Mouse (Mus musculus) regulatory T cell (primary cell): Measurements from ENCODE around the gene Olfr692.
"Not testable (repeated sequence)": the region's sequence is repeated elsewhere in the genome, so short reads cannot be mapped to it uniquely, and the experiment has no call there.

ENCODE experiments used
- in situ Hi-C: fragments of 300-600 bp; cut with MboI, MseI; formaldehyde crosslinking; loops from one replicate; pipeline ENCODE4 v1.15.1; 2025; ENCODE audit warnings: high pct_unique_total_duplicates

Olfr692 gene

DNA sequence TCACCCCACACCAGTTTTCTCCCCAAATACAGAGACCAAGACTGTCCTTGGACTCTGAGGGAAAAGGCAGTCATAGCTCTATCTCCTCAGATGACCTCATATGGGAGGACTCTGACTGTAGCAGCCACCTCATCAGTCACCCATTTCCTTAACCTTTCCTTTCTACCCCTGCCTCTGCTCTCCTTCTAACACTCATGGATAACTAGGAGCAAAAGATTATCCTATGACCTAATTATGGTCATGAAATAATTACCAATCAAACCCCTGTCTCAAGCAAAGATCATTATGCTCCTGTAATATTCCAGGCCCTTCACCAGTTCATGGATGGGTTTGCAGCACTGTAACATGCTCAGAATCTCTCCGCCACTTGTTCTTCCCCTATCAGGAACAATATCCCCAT, at the start of gene Olfr692:
TSS of gene Olfr692 (plus strand) at position 301 of the 400 bp plus-strand sequence.
- in situ Hi-C loops, result no loop called here

GRCm38 (mm10) chr7:105325302-105325701, 42.7 kb upstream of the Olfr692 start:
- in situ Hi-C loops, result loop anchor here (10.0 kb wide), 1 partner anchor 1429 kb away; the partner anchor contains the start of gene Olfr698

- in situ Hi-C loops, result no loop called here
Observed at GRCm38 (mm10) chr7:105334004-105334403, 34.0 kb upstream of the Olfr692 start, which contains the start of gene Olfr690. TSS of gene Olfr690 (minus strand) at chr7:105334104.

GRCm38 (mm10) chr7:105342170-105342569, 25.9 kb upstream of the Olfr692 start, which contains the start of gene Olfr691:
TSS of gene Olfr691 (minus strand) at chr7:105342270.
- in situ Hi-C loops, result no loop called here

GRCm38 (mm10) chr7:105342752-105343151, 25.3 kb upstream of the Olfr692 start:
- in situ Hi-C loops, result no loop called here

GRCm38 (mm10) chr7:105356064-105356463, 12.0 kb upstream of the Olfr692 start:
- in situ Hi-C loops, result not testable (repeated sequence)

GRCm38 (mm10) chr7:105356487-105356886, 11.5 kb upstream of the Olfr692 start:
- in situ Hi-C loops, result not testable (repeated sequence)

DNA sequence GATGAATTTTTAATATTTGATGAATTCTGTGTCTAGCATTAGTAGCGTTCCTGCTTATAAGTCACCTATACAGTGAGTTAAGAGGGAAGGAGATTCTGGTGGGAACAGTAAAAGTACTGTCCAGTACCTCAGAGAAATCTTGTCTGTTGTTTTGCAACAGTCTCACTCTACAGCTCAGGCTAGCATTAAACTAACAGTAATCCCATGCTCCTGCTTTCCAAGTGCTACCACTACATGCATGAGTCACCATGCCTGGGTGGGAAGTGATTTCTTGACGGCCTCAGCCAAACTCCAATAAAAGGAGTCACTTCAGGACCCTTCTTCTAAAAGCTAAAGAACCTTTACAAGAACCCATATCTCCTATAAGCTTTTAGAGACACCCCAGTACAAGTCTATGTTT, 6.3 kb upstream of the Olfr692 start:
- in situ Hi-C loops, result no loop called here

GRCm38 (mm10) chr7:105367268-105367667, 762 bp upstream of the Olfr692 start:
- in situ Hi-C loops, result no loop called here

GRCm38 (mm10) chr7:105368521-105368920, 491 bp downstream of the Olfr692 start:
- in situ Hi-C loops, result no loop called here

GRCm38 (mm10) chr7:105372912-105373311, 4.9 kb downstream of the Olfr692 start:
- in situ Hi-C loops, result no loop called here

DNA sequence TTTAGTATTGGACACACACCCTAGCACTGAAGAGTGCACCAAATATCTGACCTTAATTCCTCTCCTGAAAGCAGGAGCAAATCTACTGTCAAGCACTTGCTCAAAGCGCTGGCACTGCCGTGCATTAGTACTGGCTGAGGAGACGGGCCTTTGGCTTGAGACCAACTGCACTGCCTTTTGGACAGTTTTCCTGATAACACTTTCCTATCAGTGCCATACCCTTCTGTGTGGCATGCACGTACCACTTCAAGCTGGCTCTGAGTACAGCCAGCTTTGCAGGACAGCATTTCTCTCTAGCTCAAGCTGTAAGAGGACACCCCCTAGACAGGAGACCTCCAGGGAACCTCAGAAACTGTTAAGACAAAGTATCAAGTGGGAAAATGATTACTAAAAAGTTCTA, 5.5 kb downstream of the Olfr692 start:
- in situ Hi-C loops, result no loop called here

- in situ Hi-C loops, result no loop called here
Observed at GRCm38 (mm10) chr7:105373976-105374375, 5.9 kb downstream of the Olfr692 start.

DNA sequence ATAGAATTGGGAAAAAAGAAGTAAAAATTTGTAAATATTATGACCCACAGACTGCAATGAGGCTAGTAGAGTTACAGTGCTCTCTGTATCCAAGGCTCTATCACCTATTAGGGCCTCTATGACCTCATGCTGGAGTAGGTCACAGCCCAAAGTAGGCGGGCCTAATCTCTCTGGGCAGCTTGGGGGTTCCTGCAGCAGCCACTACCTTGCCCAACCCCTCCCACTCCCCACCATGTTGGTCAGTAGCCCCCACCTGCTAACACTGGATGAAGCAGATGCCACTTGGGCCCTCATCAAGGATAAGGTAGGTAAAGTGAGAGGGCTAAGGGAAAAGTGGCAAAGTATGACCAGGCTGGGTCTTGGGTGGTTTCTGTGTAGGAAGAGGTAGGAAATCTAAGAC, 6.8 kb downstream of the Olfr692 start, which contains the start of gene Gm5901:
TSS of gene Gm5901 (plus strand) at position 173 of the 400 bp plus-strand sequence.
- in situ Hi-C loops, result no loop called here

- in situ Hi-C loops, result no loop called here
Observed at GRCm38 (mm10) chr7:105380329-105380728, 12.3 kb downstream of the Olfr692 start.

DNA sequence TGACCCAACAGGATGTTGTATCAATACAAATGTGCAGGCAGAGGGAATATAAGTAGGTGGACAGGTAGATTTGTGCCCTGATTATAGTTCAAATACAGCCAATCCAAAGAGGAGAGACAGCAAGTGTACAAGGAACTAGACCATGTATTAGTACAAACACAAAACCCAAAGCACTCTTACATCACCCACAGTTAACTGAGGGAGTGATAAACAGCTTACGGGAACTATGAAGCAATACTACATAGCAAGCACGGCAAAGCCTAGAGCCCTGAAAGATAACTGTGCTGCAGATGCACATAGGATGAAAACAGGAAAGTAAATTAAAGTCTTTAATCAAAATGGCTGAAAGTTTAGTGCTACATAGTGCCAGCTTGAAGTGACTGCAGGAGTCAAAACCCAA, 19.7 kb downstream of the Olfr692 start:
- in situ Hi-C loops, result no loop called here

- in situ Hi-C loops, result no loop called here
Observed at GRCm38 (mm10) chr7:105390236-105390635, 22.2 kb downstream of the Olfr692 start.

- in situ Hi-C loops, result no loop called here
Observed at GRCm38 (mm10) chr7:105394606-105395005, 26.6 kb downstream of the Olfr692 start.

DNA sequence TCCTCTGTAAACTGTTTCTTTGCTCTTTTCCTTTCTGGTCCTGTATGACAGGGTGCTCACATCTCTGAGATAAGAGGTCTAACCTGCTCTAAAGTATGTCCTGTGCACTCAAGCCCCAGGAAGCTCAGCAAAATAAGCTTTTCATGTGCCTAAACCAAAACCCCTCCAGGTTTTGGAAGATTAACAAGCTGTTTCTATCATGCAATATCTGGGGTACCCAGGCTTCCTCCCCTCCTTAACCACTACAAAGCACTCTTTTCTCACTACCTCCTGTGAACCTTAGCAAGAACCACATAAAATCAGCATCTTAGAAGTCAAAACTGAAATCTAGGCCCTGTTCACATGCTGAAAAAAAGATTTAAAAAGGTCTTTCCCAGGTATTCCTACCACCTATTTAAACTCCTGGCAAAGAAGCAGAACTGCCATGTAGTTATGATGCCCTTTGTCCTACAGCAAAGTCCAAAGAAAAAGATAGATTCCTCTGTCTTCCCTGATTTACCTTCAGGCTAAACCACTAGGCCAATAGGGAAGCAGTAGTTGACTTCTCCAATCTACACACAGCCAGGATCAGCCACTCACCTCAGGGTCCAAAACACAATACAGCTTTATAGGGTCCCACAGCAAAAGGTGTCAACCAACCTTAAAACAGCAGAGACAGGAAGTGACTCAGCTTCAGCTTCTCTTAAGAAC, 27.2 kb downstream of the Olfr692 start:
- in situ Hi-C loops, result no loop called here

DNA sequence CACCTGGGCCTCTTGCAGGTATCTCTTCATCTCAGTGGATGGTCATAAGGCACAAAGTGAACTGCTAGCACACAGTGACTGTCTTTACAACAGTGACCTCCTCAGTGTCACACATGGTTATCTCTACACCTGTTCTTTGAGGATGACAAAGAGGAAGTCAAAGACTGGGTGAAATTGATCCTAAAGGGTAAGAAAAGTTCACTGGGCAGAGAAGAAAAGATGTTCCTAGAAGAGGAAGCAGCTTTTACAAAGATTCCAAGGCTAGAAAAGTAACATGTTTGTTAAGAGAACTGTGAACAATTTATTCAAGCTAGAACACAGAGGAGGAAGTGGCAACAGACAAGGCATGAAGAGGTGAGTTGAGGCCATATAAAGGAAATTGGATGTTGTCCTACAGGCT, 28.1 kb downstream of the Olfr692 start:
- in situ Hi-C loops, result no loop called here

- in situ Hi-C loops, result no loop called here
Observed at GRCm38 (mm10) chr7:105399058-105399934, 31.3 kb downstream of the Olfr692 start.

- in situ Hi-C loops, result loop anchor here (5.0 to 25.0 kb wide), 4 partner anchors 232 to 1113 kb away; partner anchors contain the start of genes Ilk, Rrp8, Trim3 and Trim5
Observed at GRCm38 (mm10) chr7:105399935-105400624, 32.0 kb downstream of the Olfr692 start, which contains the start of gene Fam160a2. TSS of gene Fam160a2 (minus strand) at chr7:105400054.
